Mouse (Mus musculus) embryonic fibroblast, embryonic 13.5 days (primary cell): ENCODE results near the gene Papss1. TPM values are rescaled to one million over a fixed set of nuclear protein-coding genes. Genes with fewer than 3 reads are reported as not detected.

ENCODE experiments used
- H3K27ac ChIP-seq: 2 replicates; pipeline ENCODE4 v1.5.1; 2012; ENCODE audit warnings: low read length, control low read depth, inconsistent platforms; ENCODE audit not compliant: insufficient read depth
- H3K4me1 ChIP-seq: 2 replicates; pipeline ENCODE4 v1.6.1; 2011; ENCODE audit warnings: low read length; ENCODE audit not compliant: control insufficient read depth, insufficient read depth
- H3K4me3 ChIP-seq: 2 replicates; pipeline ENCODE4 v1.5.1; 2011; ENCODE audit warnings: mild to moderate bottlenecking, control low read depth, low read length; ENCODE audit not compliant: insufficient read depth
- CTCF ChIP-seq: IDR thresholded peaks from 2 replicates; pipeline ENCODE4 v1.5.1; 2011; ENCODE audit warnings: mild to moderate bottlenecking, control low read depth, low read length, moderate library complexity, borderline replicate concordance; ENCODE audit not compliant: insufficient read depth
- POLR2A ChIP-seq: IDR thresholded peaks from 2 replicates; pipeline ENCODE4 v1.6.1; 2011; ENCODE audit warnings: low read depth, mild to moderate bottlenecking, control low read depth, low read length, moderate library complexity
- polyA plus RNA-seq: library from polyadenylated mRNA; stranded (reverse); fragments of >200 nt; gene quantifications from 2 replicates; pipeline ENCODE4 v1.2.4, GENCODE M21; 2011; ENCODE audit warnings: low read depth; ENCODE audit not compliant: missing spikeins, insufficient read length

The Papss1 gene
- polyA plus RNA-seq, 1 experiment = 44.8 TPM

GRCm38 (mm10) chr3:131645203-131645602 lies 80.6 kb downstream of the Papss1 start:
- H3K27ac ChIP-seq = peak overlapping the region; percentile 11; the same call in 1 of the 2 replicates
- no peak for TF ChIP-seq CTCF
- no peak for TF ChIP-seq POLR2A
- H3K4me1 ChIP-seq = no peaks in the 10 kb centered on the region
- H3K4me3 ChIP-seq = no peak overlapping the region

- no peak for TF ChIP-seq CTCF
- no peak overlapping the region for H3K27ac ChIP-seq
- peaks cover 4% of the 10 kb centered on the region for H3K4me1 ChIP-seq
- no peak overlapping the region for H3K4me3 ChIP-seq
Measured at GRCm38 (mm10) chr3:131654366-131654765, 89.8 kb downstream of the Papss1 start.

GRCm38 (mm10) chr3:131656032-131656431 lies 91.5 kb downstream of the Papss1 start:
- Histone ChIP-seq H3K4me3 (no peak overlapping the region), H3K4me1 (peaks cover 7% of the 10 kb centered on the region), H3K27ac (no peak overlapping the region)
- no peak for TF ChIP-seq CTCF
- TF ChIP-seq POLR2A = no peak

- no peak overlapping the region for H3K4me3 ChIP-seq
- H3K4me1 ChIP-seq = peaks cover 7% of the 10 kb centered on the region
- no peak for TF ChIP-seq CTCF
- TF ChIP-seq POLR2A = no peak
- H3K27ac ChIP-seq = no peak overlapping the region
Measured at GRCm38 (mm10) chr3:131660126-131660525, 95.6 kb downstream of the Papss1 start.

GRCm38 (mm10) chr3:131660629-131661028 lies 96.1 kb downstream of the Papss1 start:
- TF ChIP-seq CTCF (no peak), POLR2A (no peak)
- H3K27ac ChIP-seq = no peak overlapping the region

GRCm38 (mm10) chr3:131662589-131663148 lies 98.1 kb downstream of the Papss1 start:
- Histone ChIP-seq H3K27ac (no peak overlapping the region), H3K4me3 (no peak overlapping the region), H3K4me1 (peaks cover 4% of the 10 kb centered on the region; the same call in 1 of the 2 replicates)
- TF ChIP-seq CTCF (no peak), POLR2A (no peak)

More at GRCm38 (mm10) chr3:131660629-131661028, 96.1 kb downstream of the Papss1 start:
- Histone ChIP-seq H3K4me3 (no peak overlapping the region), H3K4me1 (peaks cover 7% of the 10 kb centered on the region)

- no peak overlapping the region for H3K4me3 ChIP-seq
- TF ChIP-seq POLR2A = no peak
- no peak for TF ChIP-seq CTCF
- no peak overlapping the region for H3K27ac ChIP-seq
- peaks cover 3% of the 10 kb centered on the region; the same call in 1 of the 2 replicates for H3K4me1 ChIP-seq
Measured at GRCm38 (mm10) chr3:131669910-131670309, 105.3 kb downstream of the Papss1 start.

- Histone ChIP-seq H3K4me3 (no peak overlapping the region), H3K4me1 (no peaks in the 10 kb centered on the region), H3K27ac (no peak overlapping the region)
- TF ChIP-seq CTCF (no peak), POLR2A (no peak)
Measured at GRCm38 (mm10) chr3:131686106-131686505, 121.5 kb downstream of the Papss1 start.

- Histone ChIP-seq H3K4me1 (no peaks in the 10 kb centered on the region; the same call in 1 of the 2 replicates), H3K4me3 (no peak overlapping the region), H3K27ac (no peak overlapping the region)
- TF ChIP-seq POLR2A = no peak
- no peak for TF ChIP-seq CTCF
Measured at GRCm38 (mm10) chr3:131689949-131690348, 125.4 kb downstream of the Papss1 start.

GRCm38 (mm10) chr3:131690543-131690942 lies 126.0 kb downstream of the Papss1 start:
- TF ChIP-seq CTCF = no peak
- no peak for TF ChIP-seq POLR2A
- H3K4me1 ChIP-seq = no peaks in the 10 kb centered on the region; the same call in 1 of the 2 replicates
- no peak overlapping the region for H3K4me3 ChIP-seq
- no peak overlapping the region for H3K27ac ChIP-seq

GRCm38 (mm10) chr3:131691202-131691601 lies 126.6 kb downstream of the Papss1 start:
- TF ChIP-seq CTCF = no peak
- no peak for TF ChIP-seq POLR2A
- Histone ChIP-seq H3K4me1 (no peaks in the 10 kb centered on the region; the same call in 1 of the 2 replicates), H3K4me3 (no peak overlapping the region), H3K27ac (no peak overlapping the region)

Other genes with a start within 250 kb of the Papss1 start
- gene Sgms2, start 73.4 kb upstream of the Papss1 start, polyA plus RNA-seq = 11.9 and 19.4 TPM in 2 replicates